26 mouse cellular contexts compared by ENCODE assay signal in genomic region chr3:69509411-69509952, GRCm38 (mm10).
"Had no signal": no experiment of that assay in that cellular context is flagged by ENCODE, and none has a peak within 500 bp of the region (broad histone marks: within the 10 kb centered on the region; RNA-seq: fewer than 3 reads in every experiment).

No protein-coding gene starts in this region.

- H3K27ac ChIP-seq: heart, adult 2 months; heart, embryonic 13.5 days; heart, embryonic 15.5 days; hindbrain, embryonic 12.5 days; hindbrain, embryonic 14.5 days; intestine, embryonic 15.5 days; layer of hippocampus, adult 2 months; limb, embryonic 10.5 days; limb, embryonic 12.5 days; liver, embryonic 13.5 days had no signal

- H3K36me3 ChIP-seq: heart, embryonic 13.5 days; heart, embryonic 15.5 days; hindbrain, embryonic 12.5 days; intestine, embryonic 15.5 days; limb, embryonic 10.5 days; limb, embryonic 12.5 days; liver, embryonic 13.5 days had no signal

- H3K4me2 ChIP-seq: heart, embryonic 11.5 days; heart, embryonic 13.5 days; heart, embryonic 15.5 days; hindbrain, embryonic 12.5 days; hindbrain, embryonic 14.5 days; intestine, embryonic 15.5 days; limb, embryonic 12.5 days; liver, embryonic 11.5 days; liver, embryonic 13.5 days had no signal

- H3K9ac ChIP-seq: heart, embryonic 13.5 days; heart, embryonic 15.5 days; hindbrain, embryonic 12.5 days; hindbrain, embryonic 14.5 days; intestine, embryonic 15.5 days; limb, embryonic 12.5 days; liver, embryonic 13.5 days had no signal

- H3K9me3 ChIP-seq: heart, embryonic 13.5 days; heart, embryonic 15.5 days; hindbrain, embryonic 12.5 days; intestine, embryonic 15.5 days; limb, embryonic 10.5 days; limb, embryonic 12.5 days; liver, embryonic 13.5 days had no signal

- ATAC-seq: hindbrain, embryonic 16.5 days; inflammation-experienced regulatory T-cells, adult 6 months; intestine, embryonic 15.5 days; intestine, postnatal 0 days had no signal

- DNase-seq: gastrocnemius, postnatal 14 days; gastrocnemius, postnatal 36 days; heart, adult 11 months; heart, adult 2 months; heart, postnatal 14 days; heart, postnatal 36 days; kidney, adult 18-20 months; kidney, adult 8-10 months; kidney, postnatal 10 days; kidney, postnatal 25 days; kidney, postnatal 4 days; liver; liver, embryonic 13.5 days had no signal

- H3K27me3 ChIP-seq: heart, embryonic 13.5 days; heart, embryonic 15.5 days; hindbrain, embryonic 12.5 days; intestine, embryonic 15.5 days; limb, embryonic 12.5 days; liver, embryonic 13.5 days had no signal

- H3K4me3 ChIP-seq: heart, adult 2 months; heart, embryonic 13.5 days; heart, embryonic 15.5 days; hindbrain, embryonic 12.5 days; intestine, embryonic 15.5 days; layer of hippocampus, adult 2 months; limb, embryonic 10.5 days; limb, embryonic 12.5 days; liver, embryonic 13.5 days had no signal

- H3K4me1 ChIP-seq: hindbrain, embryonic 12.5 days; liver, embryonic 13.5 days had no signal
